Mouse (Mus musculus) cerebellum, adult 9-11 months (tissue): ENCODE measurements around the gene Prrc2b.

ENCODE experiments used
- DNase-seq: peaks from one replicate; pipeline ENCODE4 v3.0.0; 2022

The Prrc2b gene

GRCm38 (mm10) chr2:32137667-32138266, 13.1 kb upstream of the Prrc2b start:
- DNase-seq: peak; percentile 99

- DNase-seq: peak; percentile 41
Measured at GRCm38 (mm10) chr2:32139377-32139776, 11.5 kb upstream of the Prrc2b start.

- peak; percentile 48 for DNase-seq
Measured at GRCm38 (mm10) chr2:32140498-32140934, 10.4 kb upstream of the Prrc2b start.

DNA sequence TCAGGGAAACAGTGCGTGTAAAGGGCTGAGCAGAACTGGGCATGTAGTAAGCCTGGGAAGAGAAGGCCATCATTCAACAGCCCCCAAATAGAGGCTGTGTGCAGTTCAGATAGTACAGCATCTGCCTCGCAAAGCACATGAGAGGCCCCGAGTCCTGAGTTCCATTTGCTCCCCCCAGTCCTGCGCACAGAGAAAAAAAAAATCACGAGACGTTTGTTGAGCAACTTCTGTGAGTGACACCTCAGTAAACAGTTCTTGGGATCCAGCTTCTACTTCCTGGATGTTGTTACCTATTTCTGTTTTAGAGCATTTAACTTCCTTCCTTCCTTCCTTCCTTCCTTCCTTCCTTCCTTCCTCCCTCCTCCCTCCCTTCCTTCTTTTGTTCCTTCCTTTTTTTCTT, 9.3 kb upstream of the Prrc2b start:
- DNase-seq: peak; percentile 9

- no peak for DNase-seq
Measured at GRCm38 (mm10) chr2:32142368-32142767, 8.5 kb upstream of the Prrc2b start.

DNA sequence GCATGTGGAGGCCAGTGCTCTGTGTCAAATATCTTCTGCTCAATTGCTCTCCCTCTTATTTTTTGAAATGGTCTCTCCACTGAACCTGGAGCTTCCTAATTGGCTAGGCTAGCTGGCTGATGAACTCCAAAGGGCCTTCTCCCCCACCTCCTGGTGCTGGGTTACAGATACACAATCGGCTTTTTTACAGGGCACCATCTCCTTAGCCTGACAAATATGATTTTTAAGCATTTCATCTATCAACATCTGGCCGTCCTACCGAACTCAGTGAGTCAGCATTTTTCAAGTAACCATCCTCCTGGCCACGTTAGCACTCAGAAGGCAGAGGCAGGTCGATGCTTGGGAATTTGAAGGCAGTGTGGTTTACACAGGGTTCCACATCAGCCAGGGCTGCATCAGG, 6.2 kb upstream of the Prrc2b start:
- no peak for DNase-seq

DNA sequence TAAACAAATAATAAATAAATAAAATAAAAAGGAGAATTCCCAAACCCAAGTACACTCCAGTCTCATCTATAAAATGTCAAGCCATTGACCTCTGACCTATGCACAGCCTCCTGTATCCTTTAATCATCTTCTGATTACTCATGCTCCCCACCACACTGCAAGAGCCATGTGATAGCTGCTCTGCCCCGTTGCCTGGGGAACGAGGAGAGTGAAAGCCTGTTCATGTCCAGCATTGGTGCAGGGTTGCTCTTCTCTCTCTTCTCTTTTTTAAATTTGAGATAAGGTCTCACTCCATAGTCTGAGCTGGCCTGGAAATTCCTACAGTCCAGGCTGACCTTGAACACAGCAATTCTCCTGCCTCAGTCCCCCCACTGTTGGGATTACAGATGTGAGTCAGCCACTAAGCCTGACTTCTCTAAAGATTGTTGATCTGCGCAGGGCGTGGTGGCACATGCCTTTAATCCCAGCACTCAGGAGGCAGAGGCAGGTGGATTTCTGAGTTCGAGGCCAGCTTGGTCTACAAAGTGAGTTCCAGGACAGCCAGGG, 4.2 kb upstream of the Prrc2b start:
- DNase-seq: no peak

DNA sequence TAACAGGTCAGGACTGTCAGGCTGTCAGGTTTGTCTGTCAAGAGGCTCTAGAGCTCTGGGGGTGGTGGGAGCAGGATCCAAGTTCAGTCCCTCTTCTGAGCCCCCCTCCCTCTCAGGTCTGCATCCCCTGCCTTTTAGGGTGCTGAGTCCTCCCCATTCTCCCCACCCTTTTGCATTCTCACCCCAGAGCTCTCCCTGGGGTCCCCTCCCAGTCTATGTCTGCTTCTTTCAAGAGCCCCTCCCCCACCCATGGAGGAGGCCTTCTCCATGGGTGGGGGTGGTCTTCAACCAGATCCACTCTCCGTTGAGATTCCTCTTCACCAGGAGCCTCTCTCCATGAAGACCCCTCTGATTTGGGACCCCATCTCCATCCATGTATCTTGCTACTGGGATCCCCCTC, 747 bp upstream of the Prrc2b start:
- DNase-seq: no peak

- peak; percentile 76 for DNase-seq
Measured at GRCm38 (mm10) chr2:32150562-32150923, 339 bp upstream of the Prrc2b start.

DNA sequence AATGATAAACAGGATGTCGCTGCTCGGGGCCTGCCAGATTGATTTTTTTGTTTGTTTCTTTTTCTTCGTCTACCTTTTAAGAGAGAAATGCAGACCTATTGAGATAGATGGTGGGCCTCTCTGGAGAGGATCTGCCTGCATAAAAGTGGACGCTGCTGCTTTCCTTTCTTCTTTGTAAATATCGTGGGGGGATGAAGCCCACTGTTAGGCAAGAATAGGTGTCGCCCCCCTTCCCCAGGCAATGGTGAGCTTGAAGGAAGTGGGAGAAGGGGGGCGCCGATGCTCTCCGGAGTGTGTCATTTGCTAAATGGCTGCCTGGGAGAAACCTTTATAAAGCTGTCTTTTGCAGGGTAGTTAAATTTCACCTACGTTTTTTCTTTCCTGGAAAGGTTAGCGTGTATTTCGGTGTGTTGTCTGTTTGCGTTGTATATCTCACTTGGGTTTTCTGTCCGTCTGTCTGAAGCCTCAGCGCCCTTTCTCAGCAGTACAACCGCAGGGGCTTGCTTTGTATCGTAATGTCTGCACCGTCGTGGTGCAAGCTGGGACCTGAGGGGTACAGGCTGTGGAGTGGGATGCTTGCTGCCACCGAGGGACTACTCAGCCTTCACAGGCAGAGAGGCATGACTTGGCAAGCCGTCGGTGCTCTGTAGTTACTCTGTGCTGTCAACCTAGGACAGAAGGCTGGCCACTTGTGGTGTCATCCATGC, 931 bp downstream of the Prrc2b start:
- peak; percentile 75 for DNase-seq

GRCm38 (mm10) chr2:32152367-32153034, 1.6 kb downstream of the Prrc2b start:
- no peak for DNase-seq

DNA sequence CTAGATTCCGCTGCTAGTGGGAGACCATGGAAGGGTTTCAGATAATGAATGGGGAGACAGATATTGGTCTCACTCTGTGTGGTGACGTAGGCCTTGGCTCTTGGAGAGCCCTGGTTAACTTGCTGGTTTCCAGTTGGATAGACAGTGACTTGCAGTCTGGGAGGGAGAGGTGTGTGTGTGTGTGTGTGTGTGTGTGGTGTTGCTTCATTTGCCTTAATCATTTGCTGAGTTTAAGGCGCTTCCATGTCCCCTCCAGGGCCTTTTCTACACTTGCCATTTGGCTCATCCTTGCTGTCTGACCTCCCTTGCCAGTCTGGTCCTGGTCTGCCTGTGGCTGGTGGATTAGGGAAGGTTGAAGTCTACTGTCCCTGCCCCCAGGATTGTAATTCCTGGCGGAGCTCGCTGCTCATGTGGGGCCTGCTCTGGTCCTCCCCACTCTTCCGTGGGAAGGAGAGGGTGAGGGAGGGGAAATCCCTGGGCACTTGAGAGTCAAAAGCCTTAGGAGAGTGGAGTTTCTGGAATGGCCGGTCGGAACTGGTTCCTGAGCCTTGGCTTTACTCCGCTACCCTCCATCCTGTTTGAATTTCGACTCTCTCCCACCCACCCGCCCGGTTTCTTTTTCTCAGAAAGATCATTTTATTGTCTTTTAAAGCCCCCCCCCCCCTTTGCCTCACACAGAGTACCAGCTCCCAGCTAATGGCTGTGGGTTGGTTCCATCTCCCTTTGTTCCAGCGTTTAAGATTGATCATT, 2.3 kb downstream of the Prrc2b start:
- no peak for DNase-seq

DNA sequence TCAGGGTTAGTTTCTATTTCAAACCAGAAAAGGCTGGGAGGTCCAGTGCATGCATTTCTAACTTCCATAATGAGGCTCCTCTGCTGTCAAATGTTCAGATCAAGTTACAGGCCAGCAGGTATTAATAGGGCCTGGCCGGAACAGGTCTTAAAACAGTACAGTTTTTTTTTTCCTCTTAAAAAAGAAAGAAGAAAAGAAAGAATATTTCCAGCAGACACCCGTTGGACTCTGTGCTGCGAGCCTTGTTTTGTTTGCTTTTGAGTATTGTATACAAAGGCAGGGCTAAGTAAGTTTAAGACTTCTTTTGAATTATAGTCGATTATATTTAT, 2.9 kb downstream of the Prrc2b start:
- no peak for DNase-seq

GRCm38 (mm10) chr2:32154334-32154997, 3.6 kb downstream of the Prrc2b start:
- DNase-seq: no peak

GRCm38 (mm10) chr2:32154998-32155541, 4.2 kb downstream of the Prrc2b start:
- DNase-seq: no peak

DNA sequence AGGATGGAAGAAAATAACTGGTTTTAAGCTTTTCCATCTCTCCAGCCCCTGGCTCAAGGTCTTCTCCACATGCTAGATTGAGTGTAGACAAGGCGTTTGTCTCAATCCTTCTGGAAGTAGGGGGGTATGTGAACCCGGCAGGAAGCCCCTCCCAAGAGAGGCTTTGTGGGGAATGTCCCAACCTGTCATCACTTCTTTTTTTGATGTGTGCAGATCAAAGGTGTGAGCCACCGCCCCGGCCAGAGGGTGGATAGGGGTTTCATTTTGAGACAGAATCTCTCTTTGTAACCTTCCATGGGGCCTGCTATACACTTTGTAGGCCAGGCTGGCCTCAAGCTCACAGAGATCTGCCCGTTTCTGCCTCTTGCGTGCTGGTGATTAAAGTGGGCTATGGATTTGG, 4.7 kb downstream of the Prrc2b start:
- no peak for DNase-seq

DNA sequence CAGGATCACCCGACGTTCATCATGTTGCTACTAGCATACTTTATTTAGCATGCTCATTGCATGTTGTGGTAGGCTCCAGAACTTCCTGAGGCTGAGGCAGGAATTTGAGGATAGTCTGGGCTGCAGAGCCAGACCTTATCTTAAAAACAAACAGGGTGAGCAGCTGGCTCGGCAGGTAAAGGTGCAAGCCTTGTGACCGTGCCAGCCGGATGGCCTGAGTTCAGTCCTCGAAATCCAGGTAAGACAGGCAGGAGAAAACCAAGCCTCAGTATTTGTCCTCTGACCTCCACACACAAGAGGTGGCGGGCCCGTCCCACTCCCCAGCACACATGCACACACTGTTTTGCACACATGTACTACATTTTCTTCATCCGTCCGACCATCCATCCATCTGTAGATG, 5.8 kb downstream of the Prrc2b start:
- DNase-seq: no peak

GRCm38 (mm10) chr2:32157328-32157727, 6.4 kb downstream of the Prrc2b start:
- no peak for DNase-seq

- DNase-seq: no peak
Measured at GRCm38 (mm10) chr2:32158616-32159239, 7.8 kb downstream of the Prrc2b start.

GRCm38 (mm10) chr2:32160525-32160924, 9.6 kb downstream of the Prrc2b start:
- DNase-seq: no peak

DNA sequence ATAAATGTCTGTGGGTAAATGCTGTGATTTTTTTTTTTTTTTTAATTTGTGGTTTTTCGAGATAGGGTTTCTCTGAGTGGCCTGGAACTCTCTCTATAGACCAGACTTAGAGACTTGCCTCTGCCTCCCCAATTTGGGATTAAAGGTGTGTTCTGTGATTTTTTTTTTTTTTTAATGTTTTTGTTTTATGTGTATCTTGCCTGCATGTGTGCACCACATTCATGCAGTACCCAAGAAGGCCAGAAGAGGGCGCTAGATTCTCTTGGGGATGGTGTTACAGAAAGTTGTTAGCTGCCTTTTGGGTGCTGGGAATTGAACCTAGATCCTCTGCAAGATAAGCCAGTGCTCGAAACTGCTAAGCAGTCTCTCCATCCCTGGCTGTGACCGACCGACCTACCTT, 10.1 kb downstream of the Prrc2b start:
- no peak for DNase-seq

DNA sequence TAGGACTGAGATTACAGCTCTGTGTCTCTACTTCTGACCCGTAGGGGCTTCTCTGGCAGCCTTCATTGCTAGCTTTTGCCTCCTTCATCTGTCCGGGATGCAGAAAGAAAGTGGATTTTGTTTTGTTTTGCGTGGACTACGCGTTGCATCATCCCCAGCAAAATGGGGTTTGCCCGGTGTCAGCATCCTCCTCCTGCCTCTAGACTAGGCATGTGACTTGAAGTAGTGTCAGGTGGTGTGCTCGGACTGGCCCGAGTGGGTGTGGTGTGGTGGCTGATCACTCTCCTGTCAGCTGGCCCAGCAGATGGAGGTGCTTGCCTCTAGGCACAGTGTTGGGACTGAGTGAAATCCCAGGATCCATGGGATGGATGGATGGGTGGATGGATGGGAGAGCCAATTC, 11.2 kb downstream of the Prrc2b start:
- no peak for DNase-seq
